Mouse (Mus musculus) kidney, postnatal 0 days (tissue): ENCODE measurements around the gene Peg3. TPM values are rescaled to one million over a fixed set of nuclear protein-coding genes. Genes with fewer than 3 reads are reported as not detected.
A peak's percentile ranks its signal among the peaks of the same experiment; 100 is the strongest.

Experiments
- ATAC-seq: fragments of 200-750 bp; cut with Nextera tagmentation; replicated peaks from 2 replicates; pipeline ENCODE4 v1.8.0; 2017; ENCODE audit warnings: low read depth, moderate number of reproducible peaks, moderate TSS enrichment, moderate library complexity; ENCODE audit not compliant: low FRiP score
- DNase-seq: peaks from one replicate; pipeline ENCODE4 v3.0.0-alpha.2; 2016; ENCODE audit warnings: low spot score
- H3K27ac ChIP-seq: fragments of 300-500 bp; sonication (generic); 2 replicates; pipeline ENCODE4 v1.5.1; 2014; ENCODE audit warnings: mild to moderate bottlenecking
- H3K27me3 ChIP-seq: fragments of 300-500 bp; sonication (generic); 2 replicates; pipeline ENCODE4 v1.6.1; 2014; ENCODE audit warnings: low read length, mixed read lengths; ENCODE audit not compliant: insufficient read depth
- H3K36me3 ChIP-seq: fragments of 300-500 bp; sonication (generic); 2 replicates; pipeline ENCODE4 v1.6.1; 2014; ENCODE audit warnings: low read length, mixed read lengths; ENCODE audit not compliant: insufficient read depth
- H3K4me1 ChIP-seq: fragments of 300-500 bp; sonication (generic); replicated peaks from 2 replicates; pipeline ENCODE4 v1.6.1; 2014; ENCODE audit warnings: antibody characterized with exemption, low read length, mixed read lengths; ENCODE audit not compliant: insufficient read depth
- H3K4me2 ChIP-seq: fragments of 300-500 bp; sonication (generic); 2 replicates; pipeline ENCODE4 v1.6.1; 2014; ENCODE audit warnings: mild to moderate bottlenecking, low read length, moderate library complexity, mixed read lengths
- H3K4me3 ChIP-seq: fragments of 300-500 bp; sonication (generic); replicated peaks from 2 replicates; pipeline ENCODE4 v1.5.1; 2014; ENCODE audit warnings: low read depth, low read length
- H3K9ac ChIP-seq: fragments of 300-500 bp; sonication (generic); 2 replicates; pipeline ENCODE4 v1.6.1; 2014; ENCODE audit warnings: low read depth, low read length
- H3K9me3 ChIP-seq: fragments of 300-500 bp; sonication (generic); replicated peaks from 2 replicates; pipeline ENCODE4 v1.6.1; 2016; ENCODE audit warnings: low read length, inconsistent platforms, mixed read lengths
- CTCF ChIP-seq: IDR thresholded peaks from 2 replicates; pipeline ENCODE4 v1.5.1; 2016; ENCODE audit warnings: antibody characterized with exemption, low read depth, mild to moderate bottlenecking, moderate library complexity
- WGBS: fragments of 180-500 bp; shearing (Covaris S2); extraction: QIAGEN DNeasy Blood & Tissue Kit; methylation state at CpG from one replicate; pipeline ENCODE4 v1.1.7; 2014; 5-methylcytosine and 5-hydroxymethylcytosine counted together
- polyA plus RNA-seq: library from polyadenylated mRNA; unstranded; fragments of >200 nt; fragmentation: Nextera tagmentation; extraction: Ambion mirVana; gene quantifications from 2 replicates; pipeline ENCODE4 v1.2.1, GENCODE M21; 2015

The Peg3 gene
- polyA plus RNA-seq, 1 experiment from 2014 or later: 73.5 TPM

DNA sequence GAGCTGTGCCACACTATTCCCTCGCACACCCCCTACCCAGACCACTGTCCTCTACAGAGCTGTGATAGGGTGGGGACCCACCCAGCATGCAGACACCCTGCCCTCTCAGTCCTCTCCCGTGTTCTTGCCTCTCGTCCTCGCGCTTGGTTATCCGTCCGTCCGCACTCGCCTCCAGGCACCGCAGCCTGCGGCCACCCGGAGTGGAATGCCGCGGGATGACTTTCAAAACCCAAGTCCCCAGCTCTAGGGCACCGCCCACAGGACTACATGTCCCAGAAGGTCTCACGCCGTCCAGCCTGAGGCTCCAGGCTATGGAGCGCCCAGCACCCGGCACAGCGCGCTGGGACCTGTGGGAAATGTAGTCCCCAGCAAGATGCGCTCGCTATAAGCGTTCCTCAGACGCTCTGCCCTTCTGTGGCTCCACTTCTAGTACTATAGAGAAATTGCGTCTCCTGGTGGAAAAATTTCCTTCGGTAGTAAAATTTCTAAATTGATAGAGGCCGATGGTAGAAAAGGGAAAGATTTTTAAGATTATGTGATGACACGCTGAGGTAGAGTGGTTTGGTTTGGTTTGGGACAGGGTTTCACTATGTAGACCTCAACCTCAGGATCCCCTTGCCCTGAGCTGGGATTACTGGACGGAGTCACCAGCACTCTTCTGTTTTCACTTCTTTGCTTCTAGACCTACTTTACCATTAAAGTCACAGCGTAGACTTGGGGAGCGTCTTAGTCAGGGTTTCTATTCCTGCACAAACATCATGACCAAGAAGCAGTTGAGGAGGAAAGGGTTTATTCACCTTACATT, 33.8 kb downstream of the Peg3 start, which contains the start of gene Zim1:
TSS of gene Zim1 (minus strand) at position 210 of the 805 bp plus-strand sequence.
- H3K4me1 ChIP-seq: no peaks in the 10 kb centered on the region
- no peaks in the 10 kb centered on the region for H3K36me3 ChIP-seq
- DNase-seq (peak; percentile 96), ATAC-seq (peak; percentile 100)
- H3K4me3 ChIP-seq: peak within 1 kb of the TSS; percentile 39
- no peak within 1 kb of the TSS for H3K27ac ChIP-seq
- H3K9me3 ChIP-seq: no peaks in the 10 kb centered on the region
- H3K9ac ChIP-seq: peak within 1 kb of the TSS; percentile 41; the same call in 1 of the 2 replicates
- TF ChIP-seq CTCF: peak; percentile 47
- H3K27me3 ChIP-seq: no peaks in the 10 kb centered on the region
- H3K4me2 ChIP-seq: peak within 1 kb of the TSS; percentile 59
- 10% methylated on average over 32 of the region's 32 CpGs for WGBS

DNA sequence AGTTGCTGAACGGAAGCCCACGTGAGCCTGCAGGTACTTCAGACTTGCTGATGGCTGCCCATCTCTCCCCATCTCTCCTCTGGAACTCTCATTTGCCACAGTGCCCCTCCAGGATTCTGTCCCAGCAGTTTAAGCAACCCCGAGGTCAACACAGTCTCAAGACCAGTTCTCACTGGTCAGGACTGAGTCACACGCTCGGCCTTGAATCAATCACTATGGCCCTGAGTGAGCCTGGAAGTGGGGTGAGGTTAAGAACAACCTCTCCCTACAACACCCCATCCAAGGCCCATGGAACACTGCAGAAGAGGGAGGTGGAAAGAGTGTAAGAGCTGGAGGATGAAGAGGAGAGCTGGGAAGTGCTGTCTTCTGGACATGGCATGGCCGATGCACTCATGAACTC, 44.7 kb downstream of the Peg3 start:
- 92% methylated on average over 6 of the region's 6 CpGs for WGBS

DNA sequence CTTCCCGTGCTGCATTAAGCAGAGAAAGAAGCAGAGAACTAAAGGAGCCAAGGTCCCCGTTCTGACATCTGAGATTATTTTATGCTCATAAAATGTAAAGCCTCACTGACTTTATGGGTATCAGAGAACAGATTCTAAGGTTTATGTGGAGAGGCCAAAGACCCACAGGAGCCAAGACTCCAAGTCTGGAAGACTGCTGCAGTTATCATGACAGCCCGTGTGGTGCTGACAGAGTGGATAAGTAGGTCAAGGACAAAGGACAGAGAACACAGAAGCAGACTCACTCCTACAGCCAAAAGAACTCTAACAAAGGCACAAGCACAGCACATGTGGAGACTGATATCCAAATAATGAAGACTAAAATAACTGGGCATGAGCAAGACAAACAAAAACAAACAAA, 63.5 kb downstream of the Peg3 start:
- Histone ChIP-seq H3K27me3 (no peaks in the 10 kb centered on the region), H3K9ac (no peak overlapping the region), H3K27ac (no peak overlapping the region), H3K4me3 (no peak overlapping the region), H3K9me3 (no peaks in the 10 kb centered on the region), H3K4me1 (no peaks in the 10 kb centered on the region), H3K4me2 (no peak overlapping the region), H3K36me3 (no peaks in the 10 kb centered on the region)
- no peak for TF ChIP-seq CTCF
- ATAC-seq: no peak
- no peak for DNase-seq
- WGBS: 39% methylated on average over 3 of the region's 3 CpGs

More for the DNA sequence above, 44.7 kb downstream of the Peg3 start:
- no peak overlapping the region for H3K4me2 ChIP-seq
- no peak overlapping the region for H3K4me3 ChIP-seq
- no peak overlapping the region for H3K27ac ChIP-seq
- no peak for ATAC-seq
- no peaks in the 10 kb centered on the region for H3K36me3 ChIP-seq
- no peaks in the 10 kb centered on the region for H3K27me3 ChIP-seq
- no peak overlapping the region for H3K9ac ChIP-seq
- no peaks in the 10 kb centered on the region for H3K9me3 ChIP-seq
- TF ChIP-seq CTCF: no peak
- no peak for DNase-seq
- H3K4me1 ChIP-seq: no peaks in the 10 kb centered on the region

DNA sequence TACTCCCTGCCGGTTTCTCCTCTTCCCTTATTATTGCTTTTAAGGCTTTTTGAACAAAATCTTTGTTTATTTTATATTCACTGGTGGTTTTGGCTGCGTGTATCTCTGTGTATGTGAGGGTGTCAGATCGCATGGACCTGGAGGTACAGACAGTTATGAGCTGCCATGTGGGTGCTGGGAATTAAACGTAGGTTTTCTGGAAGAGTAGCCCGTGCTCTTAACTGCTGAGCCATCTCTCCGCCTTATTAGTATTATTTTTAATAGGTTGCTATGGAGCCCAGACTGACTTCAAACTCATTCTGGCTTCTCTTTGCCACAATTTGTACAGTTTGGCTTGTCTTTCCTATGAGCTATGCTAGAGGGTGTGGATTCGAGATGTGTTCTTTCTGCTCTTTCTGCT, 66.8 kb downstream of the Peg3 start:
- 69% methylated on average over 7 of the region's 7 CpGs for WGBS
- ATAC-seq: no peak
- TF ChIP-seq CTCF: no peak

DNA sequence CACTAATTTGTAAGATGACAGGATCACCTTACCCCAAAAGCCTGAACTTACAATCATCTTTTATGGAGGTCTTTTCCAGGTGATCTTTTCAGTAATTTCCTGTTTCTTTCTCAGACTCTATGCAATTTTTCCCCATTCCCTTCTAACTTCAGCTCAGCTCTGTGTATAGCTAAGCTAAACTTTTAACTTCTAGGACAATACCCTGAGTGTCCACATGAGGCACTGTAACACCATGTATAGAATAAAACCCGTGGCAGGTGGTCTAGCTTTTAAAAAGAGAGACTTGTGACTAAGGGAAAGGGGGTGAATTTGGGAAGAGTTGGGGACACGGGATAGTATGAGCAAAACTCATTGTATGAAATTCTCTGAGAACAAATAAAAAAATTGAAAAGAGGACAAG, 70.6 kb downstream of the Peg3 start:
- Histone ChIP-seq H3K4me1 (no peaks in the 10 kb centered on the region), H3K27ac (no peak overlapping the region), H3K9ac (no peak overlapping the region), H3K4me2 (no peak overlapping the region), H3K36me3 (no peaks in the 10 kb centered on the region), H3K27me3 (no peaks in the 10 kb centered on the region), H3K9me3 (no peaks in the 10 kb centered on the region), H3K4me3 (no peak overlapping the region)
- ATAC-seq (no peak), DNase-seq (peak; percentile 71)
- 14% methylated on average over 2 of the region's 2 CpGs for WGBS
- TF ChIP-seq CTCF: peak; percentile 77

More for the DNA sequence above, 66.8 kb downstream of the Peg3 start:
- H3K9ac ChIP-seq: no peak overlapping the region
- no peak overlapping the region for H3K4me3 ChIP-seq
- no peaks in the 10 kb centered on the region for H3K36me3 ChIP-seq
- DNase-seq: no peak
- H3K27me3 ChIP-seq: no peaks in the 10 kb centered on the region
- H3K9me3 ChIP-seq: no peaks in the 10 kb centered on the region
- H3K27ac ChIP-seq: no peak overlapping the region
- no peak overlapping the region for H3K4me2 ChIP-seq
- no peaks in the 10 kb centered on the region for H3K4me1 ChIP-seq

DNA sequence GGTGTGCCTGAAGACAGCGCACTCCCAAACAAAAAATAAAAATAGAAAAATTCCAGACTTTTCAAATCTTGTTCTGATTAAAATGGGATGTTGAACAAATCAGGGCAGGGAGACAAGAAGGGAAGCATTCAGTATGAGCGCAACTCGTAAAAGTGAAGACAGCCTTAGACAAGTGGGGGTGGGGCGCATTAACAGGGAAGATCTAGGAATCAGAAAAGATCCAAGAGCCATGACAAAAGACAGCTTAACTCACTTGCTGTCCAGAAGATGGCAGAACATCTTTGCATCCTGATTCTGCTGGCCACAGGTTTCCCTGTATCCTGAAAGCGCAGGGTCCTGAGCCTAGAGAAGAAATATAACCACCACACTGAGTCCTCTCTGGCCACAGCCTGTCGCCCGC, 71.6 kb downstream of the Peg3 start:
- no peak for TF ChIP-seq CTCF
- ATAC-seq: no peak
- H3K4me2 ChIP-seq: no peak overlapping the region
- WGBS: 89% methylated on average over 7 of the region's 7 CpGs
- H3K36me3 ChIP-seq: no peaks in the 10 kb centered on the region
- no peaks in the 10 kb centered on the region for H3K27me3 ChIP-seq
- no peaks in the 10 kb centered on the region for H3K9me3 ChIP-seq
- DNase-seq: no peak
- no peak overlapping the region for H3K27ac ChIP-seq
- H3K4me3 ChIP-seq: no peak overlapping the region
- H3K4me1 ChIP-seq: no peaks in the 10 kb centered on the region
- no peak overlapping the region for H3K9ac ChIP-seq

Other genes starting within 250 kb of the Peg3 start
- not detected in 2 replicates for gene Olfr5, start 243.5 kb downstream of the Peg3 start, polyA plus RNA-seq
- not detected in 2 replicates for gene Olfr1347, start 230.7 kb downstream of the Peg3 start, polyA plus RNA-seq
- not detected in 2 replicates for gene Olfr1348, start 221.7 kb downstream of the Peg3 start, polyA plus RNA-seq
- not detected in 2 replicates for gene Olfr1349, start 207.5 kb downstream of the Peg3 start, polyA plus RNA-seq
- not detected in 2 replicates for gene Olfr1350, start 165.6 kb downstream of the Peg3 start, polyA plus RNA-seq
- 2.6 and 2.8 TPM in 2 replicates for gene Zim1, start 34.0 kb downstream of the Peg3 start, polyA plus RNA-seq
- 1.6 and 1.7 TPM in 2 replicates for gene Usp29, start 147 bp upstream of the Peg3 start, polyA plus RNA-seq